Mouse (Mus musculus): ENCODE results near the gene 9130409I23Rik. TPM values are rescaled to one million over a fixed set of nuclear protein-coding genes. Genes with fewer than 3 reads are reported as not detected.
A peak's percentile ranks its signal among the peaks of the same experiment; 100 is the strongest.
"Not testable (repeated sequence)": the region's sequence is repeated elsewhere in the genome, so short reads cannot be mapped to it uniquely, and the experiment has no call there.

The 9130409I23Rik gene
- total and polyA plus RNA-seq, 2 experiments from 2014 or later: not detected

DNA sequence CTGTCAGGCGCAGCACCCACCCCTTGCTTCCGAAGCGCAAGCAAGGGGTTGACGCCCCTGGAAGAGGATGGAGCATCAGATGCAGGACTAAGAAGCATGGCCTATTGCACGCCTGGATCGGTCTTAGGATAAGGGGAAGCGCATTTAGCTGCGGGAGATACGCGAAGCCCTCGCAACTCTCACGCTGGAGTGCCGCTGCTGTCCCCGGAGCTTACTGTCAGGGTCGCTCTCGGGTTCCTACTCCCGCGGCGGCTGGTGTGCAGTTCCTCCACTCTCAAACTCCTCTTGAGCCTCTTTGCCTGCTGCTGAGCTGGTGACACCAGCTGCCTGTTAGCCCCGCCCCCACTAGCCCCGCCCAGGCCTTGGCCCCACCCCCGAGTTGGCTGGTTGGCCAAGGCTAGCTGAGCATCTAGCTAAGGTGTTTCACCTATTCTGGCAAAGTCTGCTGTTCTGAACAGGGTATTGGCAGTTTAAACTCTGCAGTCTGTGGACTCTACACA lies 33.8 kb upstream of the 9130409I23Rik start:
- ATAC-seq (ENCODE audit: insufficient read depth, low read depth) (peak; percentile 69), DNase-seq (ENCODE audit: low spot score) (peak; percentile 80)
- no peak for TF ChIP-seq EP300 (IDR thresholded peaks at IDR 0.05; ENCODE audit: low read depth)
- TF ChIP-seq CTCF (IDR thresholded peaks at IDR 0.05; ENCODE audit: low read depth): no peak
- Histone ChIP-seq H3K9me3 (replicated peaks; ENCODE audit: control insufficient read depth, low read length) (no peaks in the 10 kb centered on the region), H3K27ac (ENCODE audit: low read depth) (peak overlapping the region; percentile 85), H3K27me3 (ENCODE audit: control insufficient read depth, insufficient read depth, low read length) (no peaks in the 10 kb centered on the region), H3K4me1 (ENCODE audit: control insufficient read depth, insufficient read depth) (peaks cover 15% of the 10 kb centered on the region), H3K4me2 (ENCODE audit: low read depth, low read length) (peak overlapping the region; percentile 98), H3K9ac (replicated peaks; ENCODE audit: low read depth, low read length) (peak overlapping the region; percentile 62), H3K36me3 (replicated peaks; ENCODE audit: control insufficient read depth, insufficient read depth, low read length) (no peaks in the 10 kb centered on the region), H3K4me3 (ENCODE audit: low read depth, low read length) (peak overlapping the region; percentile 49)
- WGBS: under 1% methylated on average over 22 of the region's 22 CpGs

DNA sequence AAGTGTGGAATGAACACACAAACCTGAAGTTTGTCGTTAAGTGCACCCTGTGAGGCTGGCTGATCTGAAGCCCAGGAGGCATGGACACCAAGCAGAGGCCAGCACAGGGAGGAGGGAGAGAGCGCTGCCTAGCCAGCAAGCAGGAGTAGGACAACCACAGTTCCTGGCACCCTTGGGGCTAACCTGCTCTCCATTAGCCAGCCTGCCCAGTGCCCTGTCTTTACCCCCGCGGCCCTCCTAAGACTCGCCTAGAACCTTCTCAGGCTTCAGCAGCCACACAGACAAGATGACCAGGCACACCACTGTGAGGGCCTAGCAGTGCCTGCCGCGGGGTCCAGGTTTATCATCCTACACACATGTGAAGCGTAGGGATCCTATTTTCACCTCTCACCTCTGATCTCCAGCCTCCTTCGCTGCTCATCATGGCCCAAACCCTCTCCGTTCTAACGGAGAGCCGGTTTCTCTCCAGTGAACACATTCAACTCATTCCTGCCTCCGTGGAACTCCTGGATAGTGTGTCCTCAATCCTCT lies 33.1 kb upstream of the 9130409I23Rik start:
- Histone ChIP-seq H3K36me3 (replicated peaks; ENCODE audit: control insufficient read depth, insufficient read depth, low read length) (no peaks in the 10 kb centered on the region), H3K9ac (replicated peaks; ENCODE audit: low read depth, low read length) (no peak overlapping the region), H3K9me3 (replicated peaks; ENCODE audit: control insufficient read depth, low read length) (no peaks in the 10 kb centered on the region), H3K27me3 (ENCODE audit: control insufficient read depth, insufficient read depth, low read length) (no peaks in the 10 kb centered on the region), H3K4me1 (ENCODE audit: control insufficient read depth, insufficient read depth) (peaks cover 15% of the 10 kb centered on the region), H3K27ac (ENCODE audit: low read depth) (no peak overlapping the region), H3K4me2 (ENCODE audit: low read depth, low read length) (no peak overlapping the region), H3K4me3 (ENCODE audit: low read depth, low read length) (no peak overlapping the region)
- no peak for ATAC-seq (ENCODE audit: insufficient read depth, low read depth)
- no peak for DNase-seq (ENCODE audit: low spot score)
- TF ChIP-seq CTCF (IDR thresholded peaks at IDR 0.05; ENCODE audit: low read depth) (no peak), EP300 (IDR thresholded peaks at IDR 0.05; ENCODE audit: low read depth) (no peak)
- WGBS: 69% methylated on average over 13 of the region's 13 CpGs

DNA sequence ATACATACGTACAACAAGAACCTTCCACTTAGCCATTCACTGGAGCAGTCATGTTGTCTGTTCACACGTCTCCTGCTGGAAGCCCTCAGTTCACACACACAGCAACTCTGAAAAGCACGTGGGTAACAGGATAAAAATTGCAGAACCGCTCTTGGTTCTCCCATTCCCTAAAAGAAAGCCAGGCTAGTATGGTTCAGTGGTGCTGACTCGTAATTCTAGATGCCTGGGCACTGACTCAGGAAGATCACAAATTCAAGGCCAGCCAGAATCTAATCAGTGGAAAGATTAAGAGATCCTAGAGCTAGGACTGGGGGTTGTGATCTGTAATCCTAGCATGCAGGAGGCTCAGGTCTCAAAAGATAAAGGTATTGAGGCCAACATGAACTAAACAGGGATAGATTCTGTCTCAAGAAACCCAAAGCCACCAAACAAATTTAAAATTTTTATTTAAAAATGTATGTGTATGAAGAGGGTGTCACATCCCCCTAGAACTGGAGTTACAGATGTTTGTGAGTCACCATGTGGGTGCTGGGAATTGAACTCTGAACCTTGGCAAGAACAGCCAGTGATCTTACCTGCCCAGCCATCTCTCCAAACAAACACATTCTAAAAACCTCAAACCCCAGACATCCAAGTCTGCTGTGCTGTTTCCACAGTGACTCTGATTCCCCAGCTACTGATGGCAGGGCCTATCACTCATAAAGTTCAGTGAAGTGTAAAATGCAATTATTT lies 30.1 kb upstream of the 9130409I23Rik start, which contains the start of gene Ephx1:
TSS of gene Ephx1 (minus strand) at position 149 of the 732 bp plus-strand sequence.
- no peak for TF ChIP-seq CTCF (IDR thresholded peaks at IDR 0.05; ENCODE audit: low read depth)
- TF ChIP-seq EP300 (IDR thresholded peaks at IDR 0.05; ENCODE audit: low read depth): no peak
- Histone ChIP-seq H3K4me3 (ENCODE audit: low read depth, low read length) (no peak within 1 kb of the TSS), H3K4me2 (ENCODE audit: low read depth, low read length) (no peak within 1 kb of the TSS), H3K36me3 (replicated peaks; ENCODE audit: control insufficient read depth, insufficient read depth, low read length) (no peaks in the 10 kb centered on the region), H3K9me3 (replicated peaks; ENCODE audit: control insufficient read depth, low read length) (no peaks in the 10 kb centered on the region), H3K9ac (replicated peaks; ENCODE audit: low read depth, low read length) (no peak within 1 kb of the TSS), H3K27ac (ENCODE audit: low read depth) (no peak within 1 kb of the TSS), H3K4me1 (ENCODE audit: control insufficient read depth, insufficient read depth) (peaks cover 3% of the 10 kb centered on the region), H3K27me3 (ENCODE audit: control insufficient read depth, insufficient read depth, low read length) (no peaks in the 10 kb centered on the region)
- WGBS: 39% methylated on average over 5 of the region's 5 CpGs
- ATAC-seq (ENCODE audit: insufficient read depth, low read depth) (no peak), DNase-seq (ENCODE audit: low spot score) (no peak)

DNA sequence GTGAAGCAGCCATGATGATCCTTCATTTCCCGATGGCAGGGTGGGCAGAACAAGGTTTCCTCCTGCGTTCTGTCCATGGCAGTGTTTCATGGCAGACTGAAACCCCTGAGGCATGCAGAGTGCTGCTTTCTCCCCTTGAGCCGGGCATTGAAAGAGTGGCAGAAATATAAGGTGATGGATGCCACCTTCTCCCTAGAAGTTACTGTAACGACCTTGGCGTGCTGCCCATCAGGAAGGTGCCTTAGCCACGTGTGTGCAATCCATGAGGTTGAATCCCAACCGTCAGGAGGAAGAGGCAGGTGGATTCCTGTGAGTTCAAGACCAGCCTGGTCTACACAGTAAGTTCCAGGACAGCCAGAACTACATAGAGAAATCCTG lies 29.6 kb upstream of the 9130409I23Rik start:
- TF ChIP-seq CTCF (IDR thresholded peaks at IDR 0.05; ENCODE audit: low read depth) (no peak), EP300 (IDR thresholded peaks at IDR 0.05; ENCODE audit: low read depth) (no peak)
- DNase-seq (ENCODE audit: low spot score) (no peak), ATAC-seq (ENCODE audit: insufficient read depth, low read depth) (no peak)
- H3K4me1 ChIP-seq (ENCODE audit: control insufficient read depth, insufficient read depth): no peaks in the 10 kb centered on the region
- H3K27ac ChIP-seq (ENCODE audit: low read depth): no peak overlapping the region
- no peak overlapping the region for H3K4me2 ChIP-seq (ENCODE audit: low read depth, low read length)
- H3K9ac ChIP-seq (replicated peaks; ENCODE audit: low read depth, low read length): no peak overlapping the region
- H3K27me3 ChIP-seq (ENCODE audit: control insufficient read depth, insufficient read depth, low read length): no peaks in the 10 kb centered on the region
- WGBS: 66% methylated on average over 7 of the region's 7 CpGs
- no peaks in the 10 kb centered on the region for H3K9me3 ChIP-seq (replicated peaks; ENCODE audit: control insufficient read depth, low read length)
- H3K36me3 ChIP-seq (replicated peaks; ENCODE audit: control insufficient read depth, insufficient read depth, low read length): no peaks in the 10 kb centered on the region
- no peak overlapping the region for H3K4me3 ChIP-seq (ENCODE audit: low read depth, low read length)

DNA sequence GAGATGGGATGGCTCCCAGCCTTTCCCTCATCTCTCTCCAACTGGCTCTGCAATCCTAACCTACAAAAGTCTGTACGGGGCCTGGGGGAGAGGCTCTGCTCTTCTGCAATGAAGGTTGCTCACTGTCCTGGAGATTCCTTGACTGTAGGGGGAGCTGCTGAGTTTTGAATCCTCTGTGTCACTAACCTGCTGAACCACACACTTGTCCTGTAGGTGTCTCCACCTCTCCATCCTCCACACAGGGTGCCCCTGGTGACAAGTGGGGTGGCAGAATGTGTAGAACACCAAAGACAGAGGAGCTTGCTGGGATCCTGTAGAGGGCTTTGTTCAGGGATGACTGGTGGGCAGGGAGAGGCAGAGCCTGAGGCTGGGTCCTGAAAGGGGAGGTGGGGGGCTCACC lies 28.8 kb upstream of the 9130409I23Rik start:
- Histone ChIP-seq H3K36me3 (replicated peaks; ENCODE audit: control insufficient read depth, insufficient read depth, low read length) (no peaks in the 10 kb centered on the region), H3K4me1 (ENCODE audit: control insufficient read depth, insufficient read depth) (no peaks in the 10 kb centered on the region), H3K27ac (ENCODE audit: low read depth) (no peak overlapping the region), H3K9ac (replicated peaks; ENCODE audit: low read depth, low read length) (no peak overlapping the region), H3K9me3 (replicated peaks; ENCODE audit: control insufficient read depth, low read length) (no peaks in the 10 kb centered on the region), H3K4me2 (ENCODE audit: low read depth, low read length) (no peak overlapping the region), H3K4me3 (ENCODE audit: low read depth, low read length) (no peak overlapping the region), H3K27me3 (ENCODE audit: control insufficient read depth, insufficient read depth, low read length) (no peaks in the 10 kb centered on the region)
- TF ChIP-seq EP300 (IDR thresholded peaks at IDR 0.05; ENCODE audit: low read depth) (no peak), CTCF (IDR thresholded peaks at IDR 0.05; ENCODE audit: low read depth) (peak; percentile 72)
- DNase-seq (ENCODE audit: low spot score) (peak; percentile 63), ATAC-seq (ENCODE audit: insufficient read depth, low read depth) (peak; percentile 61)
- WGBS: 20% methylated on average over 1 of the region's 1 CpGs

DNA sequence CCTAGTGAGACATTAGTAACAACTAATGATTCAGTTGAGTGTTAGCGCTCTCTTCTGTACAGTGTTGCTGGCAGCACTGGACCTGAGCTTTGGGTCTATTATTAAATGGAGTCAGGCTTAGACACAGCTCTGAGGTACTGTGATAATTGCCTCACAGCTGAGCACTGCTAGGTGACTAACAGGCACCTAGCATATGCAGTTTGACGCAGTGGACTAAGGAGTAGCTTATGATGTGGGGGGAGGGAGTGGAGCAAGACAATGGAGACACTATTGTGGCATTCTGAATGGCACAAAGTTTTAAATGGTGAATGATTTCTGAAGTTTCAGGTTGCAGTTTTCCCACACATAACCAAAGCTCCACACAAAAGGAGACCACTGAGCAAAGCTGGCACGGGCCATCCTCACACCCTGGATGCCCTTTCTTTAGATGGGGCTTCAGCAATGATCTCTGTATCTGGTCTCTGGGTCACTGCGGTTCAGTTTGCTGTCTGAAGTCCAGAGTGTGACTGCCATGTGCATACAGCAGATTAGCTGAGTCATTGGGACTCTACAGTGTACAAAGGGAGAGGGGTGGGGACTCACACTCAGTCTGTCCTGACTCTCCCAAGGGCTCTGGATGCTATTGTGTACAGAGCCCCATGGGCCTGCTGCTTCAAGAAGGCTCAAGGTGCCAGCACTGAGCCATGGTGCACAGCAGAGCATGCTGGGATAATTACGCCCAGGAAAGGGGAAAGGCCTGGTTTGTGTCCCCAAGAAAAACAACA lies 15.8 kb upstream of the 9130409I23Rik start:
- ATAC-seq (ENCODE audit: insufficient read depth, low read depth); H3K4me2 ChIP-seq (ENCODE audit: low read depth, low read length); H3K4me1 ChIP-seq (ENCODE audit: control insufficient read depth, insufficient read depth); H3K9ac ChIP-seq (replicated peaks; ENCODE audit: low read depth, low read length); H3K27ac ChIP-seq (ENCODE audit: low read depth); H3K9me3 ChIP-seq (replicated peaks; ENCODE audit: control insufficient read depth, low read length); H3K4me3 ChIP-seq (ENCODE audit: low read depth, low read length); DNase-seq (ENCODE audit: low spot score); H3K36me3 ChIP-seq (replicated peaks; ENCODE audit: control insufficient read depth, insufficient read depth, low read length); H3K27me3 ChIP-seq (ENCODE audit: control insufficient read depth, insufficient read depth, low read length): not testable (repeated sequence)
- WGBS: 74% methylated on average over 5 of the region's 5 CpGs
